Mouse (Mus musculus): ENCODE results near the gene Hcfc1r1.

Hcfc1r1 gene

DNA sequence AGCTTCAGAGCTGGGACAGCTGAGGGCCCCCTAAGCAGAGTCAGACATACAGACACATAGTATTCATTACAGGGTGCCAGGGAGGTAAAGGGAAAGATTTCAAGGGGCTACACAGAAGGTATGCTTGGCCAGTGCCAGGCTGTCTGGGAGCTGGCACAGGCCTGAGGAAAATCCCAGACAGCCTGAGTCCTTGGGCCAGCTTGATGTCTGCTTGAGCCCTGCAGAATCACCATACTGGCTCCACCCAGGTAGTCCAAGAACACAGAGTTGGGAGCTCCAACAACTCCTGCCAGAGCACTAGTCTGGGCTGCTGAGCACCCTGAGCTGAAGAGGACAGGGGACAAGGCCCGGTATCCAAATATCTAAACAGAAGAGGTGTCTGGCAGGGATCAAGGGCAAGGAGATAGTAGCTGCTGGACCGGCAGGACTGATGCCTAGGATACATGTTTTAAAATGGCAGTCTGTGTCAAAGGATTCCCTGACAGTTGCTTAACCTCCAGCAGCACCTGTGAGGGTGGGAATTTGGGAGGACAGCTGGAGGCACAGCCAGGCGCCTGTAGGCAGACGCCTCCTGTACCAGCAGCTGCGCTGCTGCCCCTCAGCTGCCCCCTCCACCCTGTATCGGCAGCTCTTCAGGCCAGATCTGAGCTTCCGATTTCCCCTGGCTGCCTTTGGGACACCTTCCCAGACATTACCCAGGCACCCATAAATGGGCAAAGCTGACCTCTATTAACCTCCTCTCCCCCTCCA, 49.2 kb downstream of the Hcfc1r1 start, which contains the start of gene 1520401A03Rik:
1520401A03Rik (minus strand) TSS at position 408 of the 750 bp plus-strand sequence.
- no peak for DNase-seq (ENCODE audit: low read depth)

Data from c-Kit-positive CD71-positive TER-119-negative erythroid progenitor cells, embryonic 14.5 days (primary cell).